Mouse (Mus musculus): ENCODE measurements around the gene 1700001C19Rik. TPM values are rescaled to one million over a fixed set of nuclear protein-coding genes. Genes with fewer than 3 reads are reported as not detected.
"Not testable (repeated sequence)": the region's sequence is repeated elsewhere in the genome, so short reads cannot be mapped to it uniquely, and the experiment has no call there.

Gene 1700001C19Rik
- total RNA-seq, 4 experiments from 2014 or later: not detected

DNA sequence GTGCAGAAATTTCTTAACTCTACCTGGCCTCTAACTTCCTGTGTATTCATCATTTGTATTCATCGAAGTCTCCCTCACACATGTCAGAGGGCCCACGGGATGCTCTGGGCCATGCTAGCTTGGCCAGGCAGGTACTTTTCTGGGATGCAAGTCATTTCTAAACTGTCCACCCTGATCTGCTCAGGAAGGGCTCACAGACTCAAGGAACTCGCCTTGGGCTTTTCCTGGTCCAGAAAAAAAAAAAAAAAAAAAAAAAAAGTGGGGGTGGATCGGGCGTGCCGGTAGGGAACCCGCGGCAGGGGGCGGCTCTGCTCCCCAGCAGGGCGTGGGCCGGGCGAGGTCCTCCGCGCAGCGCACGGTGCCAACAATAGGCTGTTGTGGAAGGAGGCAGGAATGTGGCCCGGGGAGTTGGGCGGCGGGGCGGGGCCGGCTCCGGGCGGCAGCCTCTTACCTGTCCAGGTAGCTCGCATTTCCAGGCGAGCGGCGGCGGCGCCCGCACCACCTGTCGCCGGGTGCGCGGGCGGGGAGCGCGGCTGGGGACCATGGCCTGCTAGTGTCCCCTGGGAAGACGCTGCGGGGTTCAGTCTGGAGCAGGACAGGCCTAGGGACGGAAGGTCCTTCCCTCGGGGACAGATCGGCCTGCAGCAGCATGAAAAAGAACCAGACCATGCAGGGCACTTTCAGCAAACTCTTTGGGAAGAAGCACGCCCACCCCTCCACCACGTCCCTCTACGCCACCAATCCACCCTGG lies 845 bp downstream of the 1700001C19Rik start, which contains the start of gene AI661453:
AI661453 (plus strand) TSS at position 460 of the 751 bp plus-strand sequence.
- no peak for DNase-seq (ENCODE audit: low spot score in 2 of 2)

DNA sequence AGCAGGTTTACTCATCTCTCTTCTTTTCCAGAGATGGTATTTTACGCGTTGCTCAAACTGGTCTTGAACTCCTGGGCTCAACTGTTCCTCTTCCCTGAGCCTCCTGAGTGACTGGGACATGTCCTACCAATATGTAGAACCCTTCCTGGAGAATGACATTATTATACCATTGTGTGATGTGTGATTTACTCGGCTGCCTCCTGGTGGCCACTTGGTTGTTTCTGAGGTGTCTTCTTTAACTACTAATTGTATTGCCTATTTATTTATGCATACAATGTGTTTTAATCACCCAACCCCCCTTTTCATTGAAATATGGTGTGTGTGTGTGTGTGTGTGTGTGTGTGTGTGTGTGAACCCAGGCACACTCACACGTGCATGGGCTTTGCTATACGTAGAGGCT lies 6.4 kb downstream of the 1700001C19Rik start:
- no peak for DNase-seq (ENCODE audit: low spot score in 2 of 2)

DNA sequence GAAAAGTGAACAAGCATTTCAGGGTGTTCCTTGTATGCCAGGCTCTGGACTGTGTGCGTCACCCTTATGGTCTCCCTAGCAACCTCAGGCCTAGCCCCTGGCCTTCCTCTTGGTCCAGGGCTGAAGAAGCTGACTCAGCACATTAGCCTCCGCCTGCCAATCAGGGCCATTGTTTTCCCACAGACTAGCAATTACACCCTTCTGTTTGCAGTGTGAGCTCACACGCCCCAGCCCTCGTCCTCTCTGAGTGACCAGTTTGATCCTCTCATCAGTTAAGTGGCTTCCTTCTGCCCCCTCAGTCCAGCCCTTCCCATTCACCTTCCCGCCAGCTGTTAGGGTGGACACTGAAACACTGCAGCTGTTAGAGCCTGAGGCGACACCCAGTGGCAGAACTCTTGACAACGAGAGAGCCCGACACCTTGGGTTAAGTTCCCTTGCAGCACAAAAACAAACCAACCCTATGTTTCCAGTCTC lies 8.3 kb downstream of the 1700001C19Rik start:
- no peak for DNase-seq (ENCODE audit: low spot score in 2 of 2)

DNA sequence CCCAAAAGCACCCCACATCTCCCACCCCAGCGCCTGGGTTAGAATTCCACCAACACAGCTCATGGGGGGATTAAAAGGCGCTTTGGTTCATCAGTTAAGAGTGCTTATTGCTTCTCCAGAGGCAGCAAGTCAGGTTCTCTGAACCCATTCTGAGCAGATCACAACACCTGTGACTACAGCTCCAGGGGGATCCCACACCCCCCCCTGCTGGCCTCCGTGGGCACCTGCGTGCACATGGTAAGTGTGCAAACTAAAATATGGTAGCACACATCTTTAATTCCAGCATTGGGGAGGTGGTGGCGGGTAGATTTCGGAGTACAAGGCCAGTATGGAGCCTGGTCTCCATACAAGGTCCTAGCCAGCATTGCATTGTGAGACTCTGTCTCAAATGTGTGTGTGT lies 9.9 kb downstream of the 1700001C19Rik start:
- DNase-seq (ENCODE audit: low spot score in 2 of 2): no peak

DNA sequence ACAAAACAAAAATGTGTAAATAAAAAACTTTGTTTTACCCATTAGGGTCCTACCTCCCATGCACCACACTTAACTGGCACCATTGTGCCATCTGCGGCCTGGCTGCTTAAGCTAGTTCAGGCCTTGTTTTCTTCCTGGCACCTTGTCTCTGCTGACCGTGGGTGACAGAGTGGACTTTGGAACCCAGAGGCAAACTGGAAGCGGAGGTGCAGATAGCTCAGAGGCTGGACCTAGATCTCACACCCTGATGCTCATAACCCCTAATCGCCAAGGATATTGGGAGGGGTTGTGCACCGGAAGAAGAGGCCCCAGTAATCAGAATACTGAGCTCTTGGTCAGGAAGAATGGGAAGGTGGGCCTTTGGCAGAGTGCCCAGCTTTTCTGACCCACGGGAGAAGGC lies 13.0 kb downstream of the 1700001C19Rik start:
- no peak for DNase-seq (ENCODE audit: low spot score in 2 of 2)

DNA sequence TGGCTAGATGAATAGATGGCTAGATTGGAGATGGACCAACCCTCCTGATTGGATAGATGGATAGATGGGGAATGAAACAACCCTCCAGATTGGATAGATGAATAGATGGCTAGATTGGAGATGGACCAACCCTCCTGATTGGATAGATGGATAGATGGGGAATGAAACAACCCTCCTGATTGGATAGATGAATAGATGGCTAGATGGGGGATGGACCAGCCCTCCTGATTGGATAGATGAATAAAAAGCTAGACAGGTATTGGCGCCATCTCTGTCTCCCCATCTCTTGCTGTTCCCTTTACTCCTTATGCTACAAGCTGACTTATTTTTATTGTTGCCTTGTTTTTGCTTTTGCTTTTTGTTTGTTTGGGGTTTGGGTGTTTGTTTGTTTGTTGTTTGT lies 14.6 kb downstream of the 1700001C19Rik start:
- not testable (repeated sequence) for DNase-seq (ENCODE audit: low spot score in 2 of 2)

DNA sequence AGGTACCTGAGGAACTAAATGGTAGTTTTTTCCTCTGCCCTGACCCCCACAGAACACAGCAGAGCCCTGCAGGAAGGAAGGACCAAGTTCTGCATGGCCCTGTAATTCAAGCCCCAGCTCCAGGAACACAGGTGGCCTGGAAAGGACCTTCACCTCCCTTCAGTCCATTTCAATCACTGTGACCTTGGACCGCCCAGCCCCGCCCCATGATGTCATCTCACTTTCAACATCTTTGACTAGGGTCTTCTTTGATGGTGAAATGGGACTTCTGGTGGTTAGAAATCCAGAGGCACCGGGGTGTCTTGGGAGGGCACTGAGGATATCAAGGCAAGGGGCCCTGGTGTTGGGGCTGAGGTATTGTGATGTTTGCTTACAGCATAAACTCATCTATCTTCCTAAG lies 15.6 kb downstream of the 1700001C19Rik start:
- no peak for DNase-seq (ENCODE audit: low spot score in 2 of 2)

DNA sequence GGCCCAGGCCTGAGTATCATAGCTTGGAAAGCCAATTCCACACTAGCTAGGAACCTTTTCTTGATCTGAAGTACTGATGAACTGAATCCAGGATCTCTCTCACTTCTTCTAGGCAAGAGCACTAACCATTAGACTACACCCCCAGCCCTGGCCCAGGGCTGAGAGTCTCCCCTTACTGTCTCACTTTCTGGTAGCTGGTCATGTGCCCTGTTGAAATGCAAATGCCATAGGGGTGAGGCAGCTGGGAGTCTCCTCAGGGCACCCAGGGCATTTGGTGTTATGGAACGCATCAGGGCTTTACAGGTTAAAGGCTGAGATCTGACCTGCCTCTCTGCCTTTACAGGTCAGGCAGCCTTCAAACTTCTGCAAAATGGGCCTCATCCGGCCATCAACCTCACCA lies 17.0 kb downstream of the 1700001C19Rik start:
- DNase-seq (ENCODE audit: low spot score in 2 of 2): no peak

DNA sequence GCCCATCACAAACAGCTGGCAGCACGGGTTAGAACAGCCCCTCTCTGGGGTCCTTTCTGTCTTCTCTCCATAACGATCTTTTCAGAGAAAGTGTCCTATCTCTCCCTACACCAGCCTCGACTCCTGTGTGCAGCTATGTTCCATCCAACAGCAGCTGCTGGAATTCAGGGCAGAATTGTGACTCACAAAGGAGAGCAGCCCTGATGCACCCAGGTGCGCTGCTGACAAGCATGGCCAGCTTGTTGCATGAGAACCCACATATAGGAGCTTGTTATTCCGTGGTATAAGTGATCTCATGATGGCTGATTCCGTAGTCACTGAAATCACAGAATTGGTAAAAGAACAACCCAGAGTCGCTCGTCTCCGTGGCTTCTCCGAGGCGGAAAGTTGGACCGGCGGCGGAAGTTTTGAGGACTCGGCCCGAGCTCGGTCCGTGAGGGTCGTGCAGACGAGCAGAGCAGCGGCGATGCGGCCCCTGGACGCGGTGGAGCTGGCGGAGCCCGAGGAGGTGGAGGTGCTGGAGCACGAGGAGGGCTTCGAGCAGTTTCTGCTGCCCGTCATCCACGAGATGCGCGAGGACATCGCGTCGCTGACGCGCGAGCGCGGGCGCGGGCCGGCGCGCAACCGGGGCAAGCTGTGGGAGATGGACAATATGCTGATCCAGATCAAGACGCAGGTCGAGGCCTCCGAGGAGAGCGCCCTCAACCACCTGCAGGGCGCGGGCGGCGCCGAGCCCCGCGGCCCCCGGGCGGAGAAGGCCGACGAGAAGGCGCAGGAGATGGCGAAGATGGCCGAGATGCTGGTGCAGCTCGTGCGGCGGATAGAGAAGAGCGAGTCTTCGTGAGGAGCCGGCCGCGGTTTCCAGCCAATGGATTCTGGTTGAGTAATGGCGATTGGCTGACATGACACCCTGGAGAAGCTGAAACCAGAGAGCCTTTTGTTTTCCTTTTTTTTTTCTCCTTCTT lies 27.0 kb downstream of the 1700001C19Rik start:
- not testable (repeated sequence) for DNase-seq (ENCODE audit: low spot score in 2 of 2)

DNA sequence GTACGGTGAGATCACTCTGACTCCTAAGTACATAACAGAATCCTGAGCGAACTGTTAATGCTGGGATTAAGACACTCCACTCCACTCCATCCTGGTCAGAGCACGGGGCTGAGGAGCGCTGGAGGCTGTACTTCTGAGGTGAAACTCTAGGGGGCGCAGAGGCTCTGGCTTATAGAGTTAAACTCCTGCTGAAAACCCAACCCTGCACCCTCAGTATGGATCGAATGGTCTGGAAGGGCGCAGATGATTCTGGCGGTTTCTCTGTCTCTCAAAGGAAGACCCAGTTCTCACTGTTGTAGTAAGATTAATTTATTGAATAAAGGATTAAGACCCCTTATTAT lies 28.6 kb downstream of the 1700001C19Rik start:
- peak in 1 of 2 experiments; percentile 15 for DNase-seq (ENCODE audit: low spot score in 2 of 2)

DNA sequence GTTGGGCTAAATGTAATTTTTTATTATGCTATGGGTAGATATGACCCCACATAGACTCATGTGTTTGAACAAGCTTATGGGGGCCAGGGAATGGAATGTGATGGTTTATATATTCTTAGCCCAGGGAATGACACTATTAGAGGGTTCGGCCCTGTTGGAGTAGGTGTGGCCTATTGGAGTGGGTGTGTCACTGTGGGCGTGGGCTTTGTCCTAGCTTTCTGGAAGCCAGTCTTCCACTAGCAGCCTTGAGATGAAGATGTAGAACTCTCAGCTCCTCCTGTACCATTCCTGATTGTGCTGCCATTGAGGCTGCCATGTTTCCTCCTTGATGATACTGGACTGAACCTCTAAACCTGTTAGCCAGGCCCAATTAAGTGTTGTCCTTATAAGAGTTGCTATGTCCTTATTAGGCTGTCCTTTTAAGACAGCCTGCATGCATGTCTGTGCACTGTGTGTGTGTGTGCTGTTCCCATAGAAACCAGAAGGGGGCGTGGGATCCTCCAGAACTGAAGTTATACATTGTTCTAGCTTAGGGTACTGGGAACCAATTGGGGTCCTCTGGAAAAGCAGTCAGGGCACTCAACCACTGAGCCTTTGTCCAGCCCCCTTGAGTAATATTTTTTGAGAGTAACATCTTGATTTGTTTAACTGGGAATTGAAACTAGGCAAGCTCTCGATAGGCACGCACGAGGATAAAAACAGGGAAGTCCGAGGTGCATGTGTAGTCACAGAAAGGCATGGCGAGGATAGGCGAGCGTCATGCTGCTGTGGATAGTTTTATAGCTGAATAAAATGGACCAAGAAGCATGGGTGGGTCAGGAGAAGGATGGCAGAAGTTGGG lies 29.2 kb downstream of the 1700001C19Rik start:
- no peak for DNase-seq (ENCODE audit: low spot score in 2 of 2)

DNA sequence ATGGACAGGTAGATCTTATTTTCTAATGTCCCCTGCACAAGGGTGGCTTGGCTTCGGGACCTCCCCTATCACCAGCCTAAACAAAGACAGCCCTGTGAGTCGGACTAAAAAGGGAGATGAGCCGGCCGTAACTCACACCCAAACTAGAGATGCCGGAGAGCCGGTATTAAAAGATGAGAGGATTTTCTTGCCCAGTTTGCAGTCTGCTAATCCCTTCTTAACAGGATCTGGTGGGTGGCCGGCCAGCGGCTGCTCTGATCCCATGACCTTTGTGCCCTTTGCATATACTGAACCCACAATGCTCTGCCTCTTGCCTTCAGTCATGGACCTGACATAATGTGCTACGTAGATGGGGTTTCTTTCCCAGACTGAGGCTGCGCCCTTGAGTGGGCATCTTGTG lies 36.7 kb downstream of the 1700001C19Rik start, which contains the start of gene Guca1a:
Guca1a (minus strand) TSS at position 134 of the 400 bp plus-strand sequence.
- no peak for DNase-seq (ENCODE audit: low spot score in 2 of 2)

DNA sequence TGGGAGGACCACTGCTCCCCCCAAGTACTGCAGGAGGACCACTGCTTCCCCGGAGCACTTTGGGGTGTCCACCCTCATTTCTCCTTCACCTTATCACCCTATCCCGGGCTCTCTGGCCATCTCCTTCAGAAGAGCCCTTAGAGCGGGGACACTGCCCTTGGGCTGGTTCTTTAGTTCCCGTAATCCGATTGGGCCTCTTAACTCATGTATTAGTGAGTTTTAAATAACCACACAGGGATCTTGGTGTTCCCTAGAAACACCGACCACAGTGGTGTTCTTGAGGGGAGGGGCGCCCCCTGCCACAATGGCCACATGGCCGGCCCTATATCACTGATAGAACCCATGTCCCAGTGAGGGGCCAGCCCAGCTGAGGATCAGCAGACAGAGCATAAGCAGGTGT lies 38.1 kb downstream of the 1700001C19Rik start:
- no peak for DNase-seq (ENCODE audit: low spot score in 2 of 2)

DNA sequence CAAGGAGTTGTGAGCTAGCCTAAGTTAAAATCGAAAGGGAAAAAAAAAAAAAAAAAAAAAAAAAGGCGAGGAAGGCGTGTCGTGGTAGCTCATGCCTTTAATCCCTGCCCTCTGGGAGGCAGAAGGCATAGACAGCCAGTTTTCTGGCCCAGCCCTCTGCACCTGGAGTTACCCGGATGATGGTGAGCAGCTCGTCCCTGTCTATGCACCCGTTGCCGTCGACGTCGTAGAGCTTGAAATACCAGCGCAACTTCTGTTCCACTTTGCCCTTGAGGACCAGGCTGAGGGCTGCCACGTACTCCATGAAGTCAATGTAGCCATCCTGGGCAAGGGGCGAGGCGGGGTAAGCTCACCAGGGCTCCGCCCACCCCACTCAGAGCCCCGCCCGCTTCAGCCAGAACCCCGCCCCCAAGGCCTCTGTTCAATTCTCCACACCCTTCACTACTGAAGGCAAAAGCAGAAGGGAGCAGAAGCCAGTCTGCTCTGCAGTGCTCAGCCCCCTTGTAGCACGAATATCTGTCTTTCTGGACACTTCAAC lies 41.7 kb downstream of the 1700001C19Rik start:
- no peak for DNase-seq (ENCODE audit: low spot score in 2 of 2)

DNA sequence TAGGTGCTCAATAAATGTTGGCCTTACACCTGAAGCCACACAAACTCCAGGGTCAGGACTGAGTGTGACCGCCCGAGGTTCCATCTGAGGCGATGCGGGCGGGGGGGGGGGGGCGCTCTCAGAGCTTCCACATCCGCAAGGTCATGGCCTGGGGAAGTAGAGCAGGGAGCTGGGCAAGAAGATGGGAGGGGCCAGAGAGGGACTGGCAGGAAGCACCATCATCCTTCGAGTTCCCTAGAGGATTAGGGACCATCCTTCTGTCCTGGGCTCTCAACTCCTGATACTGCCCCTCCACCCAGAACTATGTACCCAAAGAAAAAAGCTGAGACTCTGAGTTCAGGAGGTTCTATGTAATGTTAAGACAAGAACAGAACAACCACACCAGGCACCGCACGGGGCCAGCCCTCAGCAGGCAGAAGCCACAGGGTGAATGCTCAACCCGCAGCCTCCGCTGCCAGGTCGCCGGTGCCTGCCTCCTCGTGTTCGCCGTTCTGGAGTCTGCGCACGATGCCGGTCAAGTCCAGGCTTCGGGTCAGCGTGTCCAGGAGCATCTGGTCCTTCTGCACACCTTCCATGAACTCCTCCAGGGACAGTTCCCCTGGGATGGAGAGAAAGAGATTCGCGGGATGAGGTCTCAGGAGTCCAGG lies 42.8 kb downstream of the 1700001C19Rik start:
- no peak for DNase-seq (ENCODE audit: low spot score in 2 of 2)

DNA sequence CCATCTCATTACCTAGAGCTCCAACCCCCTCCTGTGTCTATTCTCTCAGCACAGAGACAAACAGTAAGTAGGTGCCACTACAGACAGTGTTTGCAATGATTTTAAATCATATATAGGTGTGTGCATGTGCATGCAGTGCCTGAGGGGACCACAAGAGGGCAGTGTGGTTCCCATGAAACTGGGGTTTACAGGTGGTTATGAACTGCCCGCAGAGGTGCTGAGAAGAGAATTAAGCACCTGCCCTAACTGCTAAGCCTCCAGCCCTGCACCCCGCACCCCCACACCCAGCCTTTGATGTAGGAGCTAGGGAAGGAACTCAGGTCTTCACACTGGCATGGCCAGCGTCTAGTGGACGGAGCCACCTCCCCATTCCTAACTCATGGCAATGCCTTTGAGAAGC lies 50.5 kb downstream of the 1700001C19Rik start:
- no peak for DNase-seq (ENCODE audit: low spot score in 2 of 2)

DNA sequence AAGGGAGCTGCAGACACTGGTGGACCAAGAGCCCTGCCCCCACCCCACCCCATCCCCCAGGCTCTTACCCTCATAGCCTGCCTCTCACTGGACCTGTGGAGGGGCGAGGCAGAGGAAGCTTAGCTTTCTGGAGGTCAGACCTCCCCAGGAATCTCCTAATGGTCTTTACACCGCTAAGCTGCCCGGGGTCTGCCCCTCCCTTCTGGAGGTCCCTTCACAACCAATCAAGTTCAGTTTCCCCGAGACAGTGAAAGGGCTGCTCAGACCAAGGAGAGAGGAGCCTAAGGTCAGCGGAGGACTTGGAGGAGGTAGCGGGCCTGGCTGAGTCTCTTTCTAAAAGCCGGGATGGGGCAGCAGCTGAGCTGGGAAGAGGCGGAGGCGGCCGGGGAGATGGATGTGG lies 52.0 kb downstream of the 1700001C19Rik start, which contains the start of gene Guca1b:
Guca1b (plus strand) TSS at position 249 of the 400 bp plus-strand sequence.
- DNase-seq (ENCODE audit: low spot score in 2 of 2): no peak

DNA sequence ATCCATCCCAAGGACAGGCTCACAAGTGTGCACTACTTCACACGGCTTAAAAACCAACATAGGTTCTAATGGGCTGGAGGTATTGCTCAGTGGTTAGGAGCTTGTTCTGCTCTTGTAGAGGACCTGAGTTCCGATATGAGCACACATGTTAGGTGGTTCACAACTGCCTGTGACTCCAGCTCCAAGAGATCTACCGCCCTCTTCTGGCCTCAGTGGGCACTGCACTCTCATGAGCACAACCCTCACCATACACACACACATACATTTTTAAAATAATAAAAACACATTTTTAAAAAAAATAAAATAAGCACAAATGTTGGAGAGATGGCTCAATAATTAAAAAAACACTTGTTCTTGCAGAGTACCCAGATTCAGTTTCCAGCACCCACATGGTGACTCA lies 53.1 kb downstream of the 1700001C19Rik start:
- DNase-seq (ENCODE audit: low spot score in 2 of 2): no peak

DNA sequence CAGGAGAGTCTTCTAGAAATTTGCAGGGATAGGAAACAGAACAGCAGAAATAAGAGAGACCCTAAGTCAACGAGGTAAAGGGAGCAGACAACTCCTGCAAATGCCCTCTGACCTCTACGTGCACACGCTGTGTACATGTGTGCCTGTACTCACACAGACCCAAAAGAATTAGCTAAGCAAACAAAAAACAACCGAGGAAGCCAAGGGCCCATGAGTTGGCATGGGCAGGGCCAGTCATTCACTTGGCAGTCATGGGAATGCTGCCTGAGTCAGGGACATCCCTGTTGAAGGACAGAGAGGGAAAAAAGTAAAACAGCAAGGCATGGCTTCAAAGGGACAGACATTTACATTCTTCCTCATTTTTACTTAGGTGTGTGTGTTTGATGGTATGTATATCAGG lies 53.9 kb downstream of the 1700001C19Rik start:
- DNase-seq (ENCODE audit: low spot score in 2 of 2): no peak

DNA sequence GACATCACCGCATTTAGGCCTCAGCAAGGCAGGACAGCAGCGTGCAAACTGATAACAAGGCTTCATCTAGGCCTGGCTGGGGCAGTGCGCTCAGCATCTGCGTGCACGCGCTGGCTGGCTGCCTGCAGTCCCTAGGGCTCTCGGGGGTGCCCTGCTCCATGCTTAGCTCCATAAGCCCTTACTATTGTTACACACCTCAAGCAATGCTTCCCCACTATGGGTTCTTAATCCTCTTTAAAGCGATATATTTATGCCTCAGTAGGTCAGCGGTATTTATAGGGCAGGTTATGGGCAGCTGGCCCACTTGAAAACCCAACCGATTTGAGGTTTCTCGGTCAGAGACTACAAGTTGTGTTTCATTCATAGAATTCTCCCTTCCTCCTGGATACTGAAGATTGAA lies 55.3 kb downstream of the 1700001C19Rik start:
- DNase-seq (ENCODE audit: low spot score in 2 of 2): no peak
